Comparison of ENCODE assay signal across 12 mouse cellular contexts in genomic region chr4:106981385-106982103, GRCm38 (mm10).
DNase-seq lines count a peak whose midpoint lies in the region; ATAC-seq and TF ChIP-seq lines count a peak whose summit lies in the region.
"Had no signal": no experiment of that assay in that cellular context is flagged by ENCODE, and none has a peak within 500 bp of the region (broad histone marks: within the 10 kb centered on the region; RNA-seq: fewer than 3 reads in every experiment).

No protein-coding gene starts in this region.

- TF ChIP-seq CTCF in intestine, postnatal 0 days (IDR thresholded peaks at IDR 0.05; ENCODE audit: low read depth) = no peak

- no peak overlapping the region for H3K4me2 ChIP-seq in intestine, postnatal 0 days (replicated peaks; ENCODE audit: low read depth)
- H3K4me2 ChIP-seq: forebrain, embryonic 15.5 days; hindbrain, embryonic 12.5 days had no signal

- H3K4me3 ChIP-seq in intestine, postnatal 0 days (ENCODE audit: low read depth, low read length) = no peak overlapping the region
- H3K4me3 ChIP-seq: forebrain, embryonic 15.5 days; hindbrain, embryonic 12.5 days had no signal

- DNase-seq in kidney, postnatal 36 days = peak; percentile 30 to 42
- DNase-seq in kidney, adult 8-10 months = no peak
- peak; percentile 51 for DNase-seq in MEL-GATA-1-ER (ENCODE audit: extremely low read depth, low read depth)
- DNase-seq in splenic B cell, adult 2 months (ENCODE audit: low read depth, low spot score) = peak; percentile 36
- DNase-seq in spleen, postnatal 4 days (ENCODE audit: low spot score in 2 of 2) = no peak
- no peak for DNase-seq in frontal cortex, adult 2 months (ENCODE audit: extremely low spot score in 1 of 2, low spot score in 1 of 2)
- DNase-seq: cerebellum, postnatal 25 days; lung, adult 18-20 months had no signal

- 38% methylated on average over 7 of the region's 7 CpGs for WGBS in intestine, postnatal 0 days

- H3K9me3 ChIP-seq in intestine, postnatal 0 days (ENCODE audit: control insufficient read depth) = no peaks in the 10 kb centered on the region
- H3K9me3 ChIP-seq: forebrain, embryonic 15.5 days; hindbrain, embryonic 12.5 days had no signal

- no peaks in the 10 kb centered on the region for H3K36me3 ChIP-seq in intestine, postnatal 0 days (ENCODE audit: control insufficient read depth, insufficient read depth)
- H3K36me3 ChIP-seq in splenic B cell, adult 2 months (ENCODE audit: control insufficient read depth, insufficient read depth, low read length, poor library complexity, severe bottlenecking) = no peaks in the 10 kb centered on the region
- H3K36me3 ChIP-seq: forebrain, embryonic 15.5 days; hindbrain, embryonic 12.5 days had no signal

- peak overlapping the region; percentile 90 for H3K27ac ChIP-seq in intestine, postnatal 0 days (ENCODE audit: low read depth, low read length)

- H3K4me1 ChIP-seq in intestine, postnatal 0 days (replicated peaks; ENCODE audit: control insufficient read depth, insufficient read depth, low read length) = peaks cover 41% of the 10 kb centered on the region

- no peak overlapping the region for H3K9ac ChIP-seq in intestine, postnatal 0 days (ENCODE audit: low read depth, low read length)
- H3K9ac ChIP-seq: forebrain, embryonic 15.5 days; hindbrain, embryonic 12.5 days had no signal

- ATAC-seq in intestine, postnatal 0 days = peak; percentile 78
- ATAC-seq: activated CD4-positive, CD25-positive, alpha-beta regulatory T cell, adult 4 months; forebrain, embryonic 15.5 days had no signal

- H3K27me3 ChIP-seq in intestine, postnatal 0 days (replicated peaks; ENCODE audit: control insufficient read depth, insufficient read depth, low read length) = no peaks in the 10 kb centered on the region
- H3K27me3 ChIP-seq in splenic B cell, adult 2 months (ENCODE audit: control insufficient read depth, insufficient read depth, low read length, poor library complexity, severe bottlenecking) = no peaks in the 10 kb centered on the region
- H3K27me3 ChIP-seq: forebrain, embryonic 15.5 days; hindbrain, embryonic 12.5 days had no signal

Comparison
In these comparisons a context has a peak if more than half of its experiments do, and no peak if none do; other contexts are left out.
1. DNase-seq: peak in kidney, postnatal 36 days (2 of 2), MEL-GATA-1-ER (single experiment) and splenic B cell, adult 2 months (single experiment); none in kidney, adult 8-10 months (0 of 2), spleen, postnatal 4 days (0 of 2) and frontal cortex, adult 2 months (0 of 2).